In genomic region chr15:62500966-62501365, GRCm38 (mm10) we compare ENCODE assay signal across 9 mouse cellular contexts.
DNase-seq lines count a peak whose midpoint lies in the region; ATAC-seq lines count a peak whose summit lies in the region.
"Had no signal": no experiment of that assay in that cellular context is flagged by ENCODE, and none has a peak within 500 bp of the region (broad histone marks: within the 10 kb centered on the region; RNA-seq: fewer than 3 reads in every experiment).

No protein-coding gene starts in this region.

- intact Hi-C loops in heart, postnatal 25 days (cut with DNase I): no loop called here

- no peaks in the 10 kb centered on the region for H3K36me3 ChIP-seq in intestine, embryonic 16.5 days (ENCODE audit: control insufficient read depth, insufficient read depth, low read length)
- H3K36me3 ChIP-seq in midbrain, embryonic 16.5 days (ENCODE audit: control insufficient read depth, insufficient read depth, low read length): no peaks in the 10 kb centered on the region

- H3K27ac ChIP-seq in intestine, embryonic 16.5 days (ENCODE audit: low read length): no peak overlapping the region
- no peak overlapping the region for H3K27ac ChIP-seq in midbrain, embryonic 16.5 days (ENCODE audit: low read length)

- H3K4me1 ChIP-seq in intestine, embryonic 16.5 days (ENCODE audit: control insufficient read depth, insufficient read depth, low read length): no peaks in the 10 kb centered on the region
- peaks cover 4% of the 10 kb centered on the region for H3K4me1 ChIP-seq in midbrain, embryonic 16.5 days (ENCODE audit: control insufficient read depth, insufficient read depth, low read length)

- H3K9ac ChIP-seq in intestine, embryonic 16.5 days (ENCODE audit: low read depth, low read length): no peak overlapping the region
- no peak overlapping the region for H3K9ac ChIP-seq in midbrain, embryonic 16.5 days (ENCODE audit: low read depth, low read length)

- H3K27me3 ChIP-seq in intestine, embryonic 16.5 days (replicated peaks; ENCODE audit: control insufficient read depth, insufficient read depth, low read length): no peaks in the 10 kb centered on the region
- no peaks in the 10 kb centered on the region for H3K27me3 ChIP-seq in midbrain, embryonic 16.5 days (ENCODE audit: control insufficient read depth, insufficient read depth, low read depth, low read length)
- H3K27me3 ChIP-seq: CH12.LX had no signal

- H3K4me2 ChIP-seq in intestine, embryonic 16.5 days (ENCODE audit: low read depth, low read length): no peak overlapping the region
- H3K4me2 ChIP-seq in midbrain, embryonic 16.5 days (ENCODE audit: low read length): no peak overlapping the region

- H3K9me3 ChIP-seq in intestine, embryonic 16.5 days (ENCODE audit: control insufficient read depth, low read length): no peaks in the 10 kb centered on the region
- H3K9me3 ChIP-seq in midbrain, embryonic 16.5 days (replicated peaks; ENCODE audit: control insufficient read depth, low read length, poor library complexity, severe bottlenecking): no peaks in the 10 kb centered on the region

- WGBS in intestine, embryonic 16.5 days: 63% methylated on average over 4 of the region's 4 CpGs
- 84% methylated on average over 4 of the region's 4 CpGs for WGBS in midbrain, embryonic 16.5 days

- peak; percentile 87 for ATAC-seq in intestine, embryonic 16.5 days
- no peak for ATAC-seq in midbrain, embryonic 16.5 days

- peak; percentile 95 for DNase-seq in heart, adult 11 months
- DNase-seq in heart, postnatal 25 days (ENCODE audit: low spot score): no peak
- DNase-seq in adrenal gland, adult 8-10 months: peak; percentile 52
- peak; percentile 2 for DNase-seq in lung, postnatal 10 days
- DNase-seq in layer of hippocampus, adult 9-11 months: no peak
- DNase-seq in left cerebral cortex, adult 11 months (ENCODE audit: low spot score): no peak

- no peak overlapping the region for H3K4me3 ChIP-seq in intestine, embryonic 16.5 days (ENCODE audit: low read length)
- no peak overlapping the region for H3K4me3 ChIP-seq in midbrain, embryonic 16.5 days (ENCODE audit: low read depth, low read length)

Comparison
In these comparisons a context has a peak if more than half of its experiments do, and no peak if none do; other contexts are left out.
1. DNase-seq: peak in heart, adult 11 months (single experiment), adrenal gland, adult 8-10 months (single experiment) and lung, postnatal 10 days (single experiment); none in heart, postnatal 25 days (single experiment), layer of hippocampus, adult 9-11 months (single experiment) and left cerebral cortex, adult 11 months (single experiment).